Mouse (Mus musculus) neural tube, embryonic 13.5 days (tissue): ENCODE data around the gene Capn10. TPM values are rescaled to one million over a fixed set of nuclear protein-coding genes. Genes with fewer than 3 reads are reported as not detected.

Source experiments
- ATAC-seq: fragments of 200-750 bp; cut with Nextera tagmentation; 2 replicates; pipeline ENCODE4 v1.8.0; 2017; ENCODE audit warnings: low read depth, mild to moderate bottlenecking, moderate TSS enrichment, moderate library complexity
- H3K27ac ChIP-seq: fragments of 300-500 bp; sonication (generic); replicated peaks from 2 replicates; pipeline ENCODE4 v1.5.1; 2015; ENCODE audit warnings: moderate library complexity, mild to moderate bottlenecking, inconsistent platforms
- H3K27me3 ChIP-seq: fragments of 300-500 bp; sonication (generic); 2 replicates; pipeline ENCODE4 v1.6.1; 2015; ENCODE audit warnings: mild to moderate bottlenecking, inconsistent platforms
- H3K36me3 ChIP-seq: fragments of 300-500 bp; sonication (generic); 2 replicates; pipeline ENCODE4 v1.6.1; 2015; ENCODE audit warnings: mild to moderate bottlenecking, inconsistent platforms
- H3K4me1 ChIP-seq: fragments of 300-500 bp; sonication (generic); replicated peaks from 2 replicates; pipeline ENCODE4 v1.6.1; 2015; ENCODE audit warnings: inconsistent platforms
- H3K4me2 ChIP-seq: fragments of 300-500 bp; sonication (generic); 2 replicates; pipeline ENCODE4 v1.6.1; 2015; ENCODE audit warnings: inconsistent platforms, mild to moderate bottlenecking, moderate library complexity
- H3K4me3 ChIP-seq: fragments of 300-500 bp; sonication (generic); 2 replicates; pipeline ENCODE4 v1.5.1; 2015; ENCODE audit warnings: mild to moderate bottlenecking, inconsistent platforms
- H3K9ac ChIP-seq: fragments of 300-500 bp; sonication (generic); 2 replicates; pipeline ENCODE4 v1.6.1; 2015; ENCODE audit warnings: moderate library complexity, mild to moderate bottlenecking, inconsistent platforms
- H3K9me3 ChIP-seq: fragments of 300-500 bp; sonication (generic); 2 replicates; pipeline ENCODE4 v1.6.1; 2016; ENCODE audit warnings: inconsistent platforms
- WGBS: fragments of 180-500 bp; shearing (Covaris S2); methylation state at CpG from one replicate; pipeline ENCODE4 v1.1.7; 2015; 5-methylcytosine and 5-hydroxymethylcytosine counted together
- polyA plus RNA-seq: library from polyadenylated mRNA; unstranded; fragments of >200 nt; fragmentation: Nextera tagmentation; extraction: Ambion mirVana; gene quantifications from 2 replicates; pipeline ENCODE4 v1.2.1, GENCODE M21; 2015

Capn10 gene
- polyA plus RNA-seq: 55.3 and 55.7 TPM in 2 replicates

DNA sequence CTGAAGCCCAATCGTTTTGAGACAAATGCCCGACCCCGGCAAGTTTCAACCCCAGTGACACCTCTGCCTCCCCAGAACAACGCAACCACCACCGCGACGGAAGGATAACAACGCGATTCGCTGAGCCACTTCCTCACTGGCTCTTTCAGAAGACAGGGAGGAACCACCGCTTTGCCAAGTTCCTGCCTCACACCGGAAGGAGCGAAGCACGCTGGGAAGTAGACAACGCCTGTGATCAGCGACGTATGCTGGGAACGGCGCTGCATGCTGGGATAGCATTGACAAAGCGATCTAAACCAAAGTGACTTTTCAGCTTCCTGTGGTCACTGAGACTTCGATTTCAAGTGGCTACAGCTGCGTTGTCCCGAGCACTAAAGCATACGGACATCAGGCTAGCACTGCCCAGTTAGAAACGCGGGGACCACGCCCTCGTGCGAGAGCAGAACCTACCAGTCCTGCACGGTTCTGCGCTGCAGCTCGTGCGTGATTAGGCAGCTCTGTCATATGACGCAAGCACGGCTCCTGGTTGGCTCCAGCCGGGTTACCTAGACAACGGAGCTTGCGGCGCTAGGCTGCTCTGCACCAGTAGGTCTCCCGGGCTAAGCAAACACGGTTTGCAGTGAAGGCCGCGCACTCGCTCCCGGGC lies at the start of gene Capn10:
Gene Capn10, plus strand, starts transcription at position 195 of the 646 bp plus-strand sequence.
- peak; percentile 100 for ATAC-seq
- H3K9ac ChIP-seq: peak within 1 kb of the TSS; percentile 90
- WGBS: under 1% methylated on average over 45 of the region's 45 CpGs

GRCm38 (mm10) chr1:92888901-92889655 lies 45.1 kb upstream of the Capn10 start:
- no peaks in the 10 kb centered on the region for H3K36me3 ChIP-seq
- no peaks in the 10 kb centered on the region for H3K4me1 ChIP-seq
- H3K27ac ChIP-seq: no peak overlapping the region
- H3K4me2 ChIP-seq: no peak overlapping the region
- ATAC-seq: no peak
- H3K4me3 ChIP-seq: no peak overlapping the region
- no peaks in the 10 kb centered on the region for H3K27me3 ChIP-seq
- no peaks in the 10 kb centered on the region for H3K9me3 ChIP-seq
- 75% methylated on average over 7 of the region's 7 CpGs for WGBS
- no peak overlapping the region for H3K9ac ChIP-seq

More for the DNA sequence above, at the start of gene Capn10:
- H3K4me2 ChIP-seq: peak within 1 kb of the TSS; percentile 85
- H3K27me3 ChIP-seq: peaks cover 12% of the 10 kb centered on the region; the same call in 1 of the 2 replicates
- H3K27ac ChIP-seq: peak within 1 kb of the TSS; percentile 99
- peaks cover 35% of the 10 kb centered on the region for H3K4me1 ChIP-seq
- peak within 1 kb of the TSS; percentile 83 for H3K4me3 ChIP-seq
- H3K9me3 ChIP-seq: no peaks in the 10 kb centered on the region
- peaks cover 17% of the 10 kb centered on the region for H3K36me3 ChIP-seq

- H3K4me3 ChIP-seq: no peak overlapping the region
- no peak overlapping the region for H3K27ac ChIP-seq
- no peaks in the 10 kb centered on the region for H3K27me3 ChIP-seq
- no peaks in the 10 kb centered on the region for H3K36me3 ChIP-seq
- no peaks in the 10 kb centered on the region for H3K9me3 ChIP-seq
- WGBS: 79% methylated on average over 3 of the region's 3 CpGs
- no peak overlapping the region for H3K4me2 ChIP-seq
- H3K4me1 ChIP-seq: no peaks in the 10 kb centered on the region
- no peak for ATAC-seq
- no peak overlapping the region for H3K9ac ChIP-seq
Measured at GRCm38 (mm10) chr1:92892791-92893190, 41.4 kb upstream of the Capn10 start.

DNA sequence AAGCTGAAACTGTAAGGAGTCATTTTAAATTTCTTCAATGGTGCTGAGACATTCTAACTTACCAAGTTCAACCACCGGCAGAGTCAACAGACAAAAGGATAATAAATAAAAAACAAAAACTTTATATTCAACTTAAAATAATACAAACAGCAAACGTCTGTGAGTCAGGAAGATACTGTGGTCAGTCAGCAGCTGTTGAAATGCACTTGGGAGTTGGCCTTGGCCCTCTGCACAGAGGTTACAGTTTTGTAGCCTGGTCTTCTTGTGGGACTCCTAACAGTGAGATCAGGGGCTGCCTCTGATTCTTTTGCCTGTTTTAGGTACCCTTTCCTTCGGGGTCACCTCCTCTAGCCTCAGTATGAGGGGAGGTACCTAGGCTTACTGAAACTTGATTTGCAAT lies 40.3 kb upstream of the Capn10 start:
- WGBS: 75% methylated on average over 3 of the region's 3 CpGs
- no peak for ATAC-seq
- H3K4me2 ChIP-seq: no peak overlapping the region

DNA sequence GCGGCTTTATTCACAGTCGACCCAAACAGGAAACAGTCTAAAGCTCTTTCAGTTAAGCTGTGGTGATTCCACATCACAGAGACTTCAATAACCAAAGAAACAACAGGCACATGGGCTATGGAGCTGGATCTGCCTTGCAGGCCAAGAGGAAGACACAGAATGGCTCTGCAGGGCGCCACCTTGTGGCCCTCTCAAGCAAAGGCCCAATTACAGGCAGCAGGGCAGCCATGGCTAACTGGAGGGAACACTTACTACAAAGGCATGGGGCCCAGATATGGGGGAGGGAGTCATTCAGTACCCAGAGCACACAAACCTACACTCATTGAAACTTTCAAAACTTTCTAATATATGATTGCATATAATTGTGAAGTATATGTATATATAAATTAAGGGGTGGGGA lies 39.1 kb upstream of the Capn10 start:
- 9% methylated on average over 3 of the region's 3 CpGs for WGBS
- H3K36me3 ChIP-seq: no peaks in the 10 kb centered on the region
- H3K4me1 ChIP-seq: no peaks in the 10 kb centered on the region
- peak; percentile 86 for ATAC-seq
- H3K4me2 ChIP-seq: no peak overlapping the region
- no peak overlapping the region for H3K4me3 ChIP-seq
- H3K27me3 ChIP-seq: 0 out of 2 replicates have a peak, but pooled peaks cover 3% of the 10 kb centered on the region
- no peak overlapping the region for H3K9ac ChIP-seq
- no peak overlapping the region for H3K27ac ChIP-seq
- no peaks in the 10 kb centered on the region for H3K9me3 ChIP-seq

More for the DNA sequence above, 40.3 kb upstream of the Capn10 start:
- Histone ChIP-seq H3K4me3 (no peak overlapping the region), H3K4me1 (no peaks in the 10 kb centered on the region), H3K9me3 (no peaks in the 10 kb centered on the region), H3K36me3 (no peaks in the 10 kb centered on the region), H3K9ac (no peak overlapping the region), H3K27ac (no peak overlapping the region), H3K27me3 (no peaks in the 10 kb centered on the region)

DNA sequence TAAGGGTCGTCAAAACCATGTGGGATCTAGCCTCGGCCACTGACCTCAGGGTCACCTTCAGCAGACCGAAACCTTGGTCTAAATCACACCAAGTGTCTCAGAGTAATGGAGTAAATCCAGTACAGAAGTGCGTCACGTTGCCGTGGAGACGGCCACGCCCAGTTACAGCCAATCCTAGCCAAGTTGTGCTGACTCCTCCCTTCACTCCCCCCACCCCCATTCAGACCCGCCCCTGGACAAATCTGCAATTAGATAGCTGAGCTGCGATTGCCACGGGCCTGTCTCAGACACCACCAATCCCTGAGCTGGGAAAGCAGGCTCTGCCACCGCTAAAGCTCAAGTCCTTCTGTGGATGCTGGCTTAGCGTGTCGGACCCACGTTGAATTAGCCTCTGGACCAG lies 31.4 kb upstream of the Capn10 start, which contains the start of gene Ankmy1:
Gene Ankmy1, minus strand, starts transcription at position 121 of the 400 bp plus-strand sequence.
- no peak within 1 kb of the TSS for H3K27ac ChIP-seq
- ATAC-seq: peak; percentile 16; the same call in 1 of the 2 replicates

DNA sequence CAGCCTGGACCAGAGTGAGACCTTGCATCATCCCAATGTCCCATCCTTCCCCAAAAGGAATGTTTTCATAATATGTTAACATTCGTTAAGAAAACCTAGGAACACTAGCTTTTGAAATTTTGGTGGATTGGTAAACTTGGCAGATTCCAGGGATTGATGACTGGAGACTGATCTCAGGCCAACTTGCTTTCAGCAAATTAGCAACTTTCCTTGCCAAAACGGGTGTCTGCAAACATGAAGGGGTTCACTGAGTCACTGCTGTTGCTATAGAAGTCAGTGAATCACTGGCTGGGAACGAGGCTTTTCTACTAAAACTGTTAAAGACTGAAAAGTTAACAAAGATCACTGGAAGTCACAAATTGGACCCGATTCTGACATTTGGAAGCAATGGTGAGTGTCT lies 30.5 kb upstream of the Capn10 start:
- Histone ChIP-seq H3K27me3 (peaks cover 13% of the 10 kb centered on the region), H3K27ac (no peak overlapping the region)
- no peak for ATAC-seq

More for the DNA sequence above, 31.4 kb upstream of the Capn10 start, which contains the start of gene Ankmy1:
- Histone ChIP-seq H3K4me2 (peak within 1 kb of the TSS; percentile 48), H3K4me1 (peaks cover 21% of the 10 kb centered on the region), H3K9ac (peak within 1 kb of the TSS; percentile 41; the same call in 1 of the 2 replicates), H3K36me3 (no peaks in the 10 kb centered on the region), H3K27me3 (peaks cover 10% of the 10 kb centered on the region), H3K4me3 (peak within 1 kb of the TSS; percentile 18), H3K9me3 (no peaks in the 10 kb centered on the region)
- under 1% methylated on average over 15 of the region's 15 CpGs for WGBS

GRCm38 (mm10) chr1:92905703-92906310 lies 28.4 kb upstream of the Capn10 start:
- WGBS: 93% methylated on average over 2 of the region's 2 CpGs
- no peak for ATAC-seq
- no peak overlapping the region for H3K4me3 ChIP-seq
- no peak overlapping the region for H3K27ac ChIP-seq
- peaks cover 36% of the 10 kb centered on the region for H3K4me1 ChIP-seq
- H3K9me3 ChIP-seq: no peaks in the 10 kb centered on the region
- no peaks in the 10 kb centered on the region for H3K36me3 ChIP-seq
- H3K9ac ChIP-seq: no peak overlapping the region
- H3K27me3 ChIP-seq: peaks cover 7% of the 10 kb centered on the region
- no peak overlapping the region for H3K4me2 ChIP-seq

More for the DNA sequence above, 30.5 kb upstream of the Capn10 start:
- Histone ChIP-seq H3K4me3 (no peak overlapping the region), H3K4me1 (peaks cover 24% of the 10 kb centered on the region), H3K9ac (no peak overlapping the region), H3K36me3 (no peaks in the 10 kb centered on the region), H3K4me2 (no peak overlapping the region), H3K9me3 (no peaks in the 10 kb centered on the region)
- whole genome bisulfite sequencing: 75% methylated on average over 4 of the region's 4 CpGs

GRCm38 (mm10) chr1:92906779-92907631 lies 27.2 kb upstream of the Capn10 start, which contains the start of gene Dusp28:
Gene Dusp28, plus strand, starts transcription at chr1:92906981.
- H3K4me3 ChIP-seq: peak within 1 kb of the TSS; percentile 72
- H3K9me3 ChIP-seq: no peaks in the 10 kb centered on the region
- peaks cover 3% of the 10 kb centered on the region; the same call in 1 of the 2 replicates for H3K27me3 ChIP-seq
- peak within 1 kb of the TSS; percentile 92 for H3K27ac ChIP-seq
- H3K4me1 ChIP-seq: peaks cover 46% of the 10 kb centered on the region
- ATAC-seq: peak; percentile 89
- H3K9ac ChIP-seq: peak within 1 kb of the TSS; percentile 77
- no peaks in the 10 kb centered on the region for H3K36me3 ChIP-seq
- peak within 1 kb of the TSS; percentile 75 for H3K4me2 ChIP-seq
- WGBS: under 1% methylated on average over 80 of the region's 81 CpGs

DNA sequence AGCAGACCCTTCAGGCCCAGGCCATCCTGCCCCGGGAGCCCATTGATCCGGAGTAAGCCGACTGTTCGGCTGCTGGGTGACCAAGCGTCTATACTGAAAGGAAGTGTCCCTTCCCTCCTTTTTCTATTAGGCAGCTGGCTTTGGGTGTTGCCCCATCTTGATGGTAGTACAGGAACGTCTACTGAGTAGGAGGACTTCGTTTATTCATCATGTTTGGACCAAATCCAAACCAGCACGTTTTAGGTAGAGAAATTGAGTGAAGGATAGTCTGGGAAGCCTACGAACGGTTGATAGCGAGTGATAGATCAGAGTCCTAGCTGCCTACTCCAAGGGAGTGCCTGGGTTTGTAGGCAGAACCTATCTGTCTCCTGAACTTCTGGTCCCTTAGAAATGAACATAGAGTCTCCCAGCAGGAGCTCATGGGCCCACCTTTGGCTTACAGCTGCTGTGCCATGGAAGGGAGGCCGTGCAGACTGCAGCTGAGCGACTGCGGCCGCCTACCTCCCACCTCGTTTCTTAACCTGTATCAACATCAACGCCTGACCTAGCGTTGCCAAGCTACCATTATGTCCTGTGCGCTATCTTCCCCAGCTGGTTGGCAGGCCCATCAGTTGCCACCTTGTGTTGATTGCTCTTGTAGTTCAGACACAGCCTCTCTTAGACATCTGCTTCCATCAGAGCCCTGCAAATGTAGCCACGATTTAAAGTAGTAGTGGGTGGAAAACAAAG lies 26.4 kb upstream of the Capn10 start:
- H3K27ac ChIP-seq: peak overlapping the region; percentile 92
- peak overlapping the region; percentile 72 for H3K4me3 ChIP-seq
- WGBS: 43% methylated on average over 20 of the region's 20 CpGs
- no peaks in the 10 kb centered on the region for H3K36me3 ChIP-seq
- peak overlapping the region; percentile 77 for H3K9ac ChIP-seq
- no peaks in the 10 kb centered on the region for H3K9me3 ChIP-seq
- no peak for ATAC-seq
- H3K4me2 ChIP-seq: peak overlapping the region; percentile 75
- peaks cover 3% of the 10 kb centered on the region; the same call in 1 of the 2 replicates for H3K27me3 ChIP-seq
- peaks cover 49% of the 10 kb centered on the region for H3K4me1 ChIP-seq

DNA sequence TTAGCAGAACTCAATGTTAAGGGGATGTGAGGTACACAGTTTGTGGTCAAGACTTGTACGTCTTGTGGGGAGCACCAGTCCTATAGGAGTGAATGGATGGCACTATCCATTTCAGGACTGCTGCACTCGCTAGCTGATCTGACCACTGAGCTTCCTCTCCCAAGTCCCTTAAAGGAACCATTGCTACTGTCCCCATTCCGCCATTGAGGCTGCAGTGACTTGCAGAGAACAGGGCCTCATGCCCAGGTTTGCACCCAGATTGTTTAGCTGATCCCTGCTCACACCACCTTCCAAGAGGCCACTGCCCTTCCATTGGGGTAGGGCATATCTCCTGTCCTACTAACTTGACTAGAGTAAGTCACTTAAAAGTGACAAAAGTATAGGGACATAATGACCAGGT lies 25.5 kb upstream of the Capn10 start:
- Histone ChIP-seq H3K4me1 (peaks cover 48% of the 10 kb centered on the region), H3K9me3 (no peaks in the 10 kb centered on the region), H3K4me3 (no peak overlapping the region), H3K27ac (no peak overlapping the region), H3K27me3 (peaks cover 3% of the 10 kb centered on the region; the same call in 1 of the 2 replicates), H3K9ac (no peak overlapping the region), H3K36me3 (no peaks in the 10 kb centered on the region), H3K4me2 (no peak overlapping the region)
- 92% methylated on average over 3 of the region's 3 CpGs for WGBS
- no peak for ATAC-seq
